Mouse (Mus musculus): ENCODE measurements around the gene Bsnd.

DNA sequence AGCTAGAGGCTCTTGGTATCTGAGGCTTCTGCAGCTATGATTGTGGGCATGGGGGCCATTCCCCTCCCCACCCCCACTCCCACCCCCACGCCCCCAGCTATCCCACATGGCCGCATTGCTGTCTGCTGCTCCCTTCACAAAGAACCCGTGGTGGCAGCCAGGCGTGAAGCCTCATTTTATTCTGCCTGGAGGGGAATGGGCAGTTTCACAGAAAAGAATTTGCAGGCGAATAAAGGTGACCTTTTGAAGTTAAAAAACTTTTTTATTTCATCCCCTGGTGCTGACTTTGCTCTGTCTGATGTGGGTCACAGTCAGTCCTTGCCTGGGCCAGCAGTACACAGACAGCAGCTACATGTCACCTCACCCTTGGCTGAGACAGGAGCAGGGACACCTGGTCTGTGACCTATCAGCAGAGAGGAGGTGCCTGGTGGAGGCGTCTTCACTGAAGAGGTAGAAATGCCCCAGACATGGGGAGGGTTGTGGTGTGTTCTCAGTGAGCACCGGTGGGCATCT is 8.8 kb downstream of the Bsnd start:
- TF ChIP-seq POLR2A (IDR thresholded peaks at IDR 0.05; ENCODE audit: low read depth, low read length) (no peak), CTCF (IDR thresholded peaks at IDR 0.05; ENCODE audit: borderline replicate concordance, insufficient read depth, low read length) (no peak)

All from embryonic fibroblast, embryonic 13.5 days (primary cell).